Mouse (Mus musculus): ENCODE measurements around the gene Rprd1b.

DNA sequence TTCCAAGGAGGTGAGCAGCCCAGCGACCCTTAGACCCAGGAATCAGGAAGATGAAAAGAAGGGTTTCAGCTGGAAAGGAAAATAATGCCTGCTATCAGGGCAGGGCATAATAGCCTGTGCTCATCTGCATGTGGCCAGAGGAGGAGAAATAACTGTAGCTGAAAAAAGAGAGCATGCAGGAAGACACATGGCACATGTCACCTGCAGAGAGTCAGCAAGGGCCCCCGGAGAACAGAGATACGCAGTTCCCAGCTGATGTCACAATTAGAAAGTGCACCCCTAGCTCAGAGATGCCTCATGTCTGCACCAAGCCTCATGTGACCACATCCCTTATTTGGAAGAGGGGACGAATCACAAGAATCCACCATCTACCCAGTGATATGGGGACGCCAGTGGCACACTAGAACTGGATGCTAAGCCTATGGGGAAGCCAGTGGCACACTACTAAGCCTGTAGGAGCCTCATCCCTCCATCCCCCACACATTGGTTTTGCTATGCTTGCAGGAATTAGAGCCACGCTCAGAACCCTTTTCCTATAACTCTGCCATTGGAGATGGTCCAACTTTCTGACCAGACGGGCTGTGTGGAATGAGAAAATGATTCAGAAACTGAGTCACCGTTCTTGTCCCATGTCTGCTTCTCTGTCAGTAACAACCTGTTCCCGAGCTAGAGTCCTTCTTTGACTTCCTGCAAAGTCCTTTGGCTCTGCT, 139.4 kb downstream of the Rprd1b start:
- no peak for TF ChIP-seq CTCF (IDR thresholded peaks at IDR 0.05; ENCODE audit: insufficient read depth, low read depth, low read length)
- no peak for TF ChIP-seq POLR2A (IDR thresholded peaks at IDR 0.05; ENCODE audit: insufficient read depth, low read depth, low read length)
